Mouse (Mus musculus) large intestine, adult 2 months (tissue): ENCODE measurements around the gene Adgrl2. TPM values are rescaled to one million over a fixed set of nuclear protein-coding genes. Genes with fewer than 3 reads are reported as not detected.

Experiments used
- DNase-seq: peaks from one replicate; pipeline ENCODE4 v3.0.0-alpha.2; 2012; ENCODE audit warnings: low read depth, low spot score
- WGBS: fragments of 180-500 bp; shearing (Covaris S2); methylation state at CpG from one replicate; pipeline ENCODE4 v1.1.7; 2018; 5-methylcytosine and 5-hydroxymethylcytosine counted together
- polyA plus RNA-seq: library from polyadenylated mRNA; depleted of rRNA; stranded (reverse); fragments of >200 nt; gene quantifications from 2 replicates; pipeline ENCODE4 v1.2.3, GENCODE M21; 2012

The Adgrl2 gene
- polyA plus RNA-seq, 1 experiment: 6.0 TPM

DNA sequence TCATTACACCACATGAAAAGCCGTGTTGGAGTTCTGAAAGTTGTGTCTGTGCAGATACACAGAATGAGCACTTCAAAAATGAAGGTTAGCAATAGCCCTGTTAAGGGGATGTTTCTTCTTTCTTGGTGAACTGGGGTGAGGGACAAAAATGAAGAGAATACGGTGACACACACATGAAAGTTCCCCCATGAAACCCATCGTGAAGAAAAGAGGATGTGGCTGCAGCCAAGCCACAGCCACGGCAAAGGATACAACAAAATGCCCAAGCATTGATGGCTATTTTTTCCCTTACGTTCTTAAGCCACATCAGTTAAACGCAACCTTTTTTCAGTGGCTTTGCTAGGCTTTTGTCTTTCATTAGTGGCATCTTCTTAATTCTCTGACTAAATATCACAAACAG is 57.2 kb downstream of the Adgrl2 start:
- 73% methylated on average over 6 of the region's 6 CpGs for WGBS
- DNase-seq: no peak

DNA sequence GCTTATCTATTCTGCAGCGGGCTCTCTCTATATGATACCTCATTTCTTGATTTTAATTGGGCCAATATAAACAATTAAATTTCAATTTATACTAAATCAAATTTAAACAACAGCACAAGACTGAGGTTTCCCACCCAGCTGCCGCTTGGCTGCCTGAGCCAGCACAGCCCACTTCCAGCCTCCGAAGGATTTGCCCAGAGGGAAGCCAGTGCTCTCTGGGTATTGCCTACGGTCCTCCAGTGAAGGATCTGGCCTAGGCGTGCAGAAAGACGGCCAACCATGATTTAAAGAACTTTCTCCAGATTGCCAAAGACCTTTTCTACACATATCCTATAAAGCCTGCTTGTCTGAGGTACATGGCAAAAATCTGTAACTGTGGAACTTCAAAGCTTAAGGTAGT is 59.4 kb downstream of the Adgrl2 start:
- no peak for DNase-seq
- WGBS: 79% methylated on average over 6 of the region's 6 CpGs

DNA sequence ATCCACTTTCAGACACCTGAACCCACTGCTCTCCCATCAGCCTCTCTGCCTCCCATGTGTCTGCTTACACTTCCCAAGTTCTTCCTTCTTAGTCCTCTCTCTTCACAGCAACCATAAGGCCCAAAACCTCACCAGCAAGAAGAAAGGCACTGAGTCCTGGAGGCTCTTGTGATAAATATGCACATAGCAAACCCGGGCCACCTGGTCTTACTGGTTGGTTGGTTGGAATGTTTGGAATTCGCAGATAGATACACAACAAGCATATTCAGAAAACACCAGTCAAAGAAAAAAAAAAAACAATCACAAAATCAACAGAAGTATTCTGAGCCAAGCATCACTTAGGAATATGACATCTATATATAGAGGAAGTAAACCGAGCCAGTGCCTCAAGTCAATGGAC is 64.0 kb downstream of the Adgrl2 start:
- 68% methylated on average over 3 of the region's 3 CpGs for WGBS

DNA sequence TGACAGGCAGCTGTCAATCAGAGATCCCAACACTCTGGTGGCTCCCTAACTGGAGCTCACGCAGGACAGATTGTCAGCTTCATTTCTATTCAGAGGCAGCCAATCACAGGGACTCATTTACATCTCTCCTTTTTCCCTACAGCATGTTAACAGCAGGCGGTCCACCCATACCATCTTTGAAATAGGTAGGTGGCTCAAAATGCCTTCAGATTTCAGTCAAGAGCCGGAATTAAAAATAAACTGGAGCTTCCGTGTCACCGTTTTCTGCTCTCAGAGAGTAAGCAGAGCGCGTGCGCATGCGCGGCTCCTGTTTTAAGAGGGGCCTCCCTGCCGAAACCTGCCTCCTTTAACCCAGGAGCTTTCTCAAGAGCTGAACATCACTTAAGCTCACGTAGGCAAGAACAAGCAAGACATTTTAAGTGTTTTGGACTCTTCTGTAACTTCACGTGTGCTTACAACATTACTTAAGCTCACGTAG is 67.7 kb downstream of the Adgrl2 start:
- WGBS: 85% methylated on average over 14 of the region's 14 CpGs
- DNase-seq: no peak

More for the DNA sequence above, 64.0 kb downstream of the Adgrl2 start:
- DNase-seq: no peak

DNA sequence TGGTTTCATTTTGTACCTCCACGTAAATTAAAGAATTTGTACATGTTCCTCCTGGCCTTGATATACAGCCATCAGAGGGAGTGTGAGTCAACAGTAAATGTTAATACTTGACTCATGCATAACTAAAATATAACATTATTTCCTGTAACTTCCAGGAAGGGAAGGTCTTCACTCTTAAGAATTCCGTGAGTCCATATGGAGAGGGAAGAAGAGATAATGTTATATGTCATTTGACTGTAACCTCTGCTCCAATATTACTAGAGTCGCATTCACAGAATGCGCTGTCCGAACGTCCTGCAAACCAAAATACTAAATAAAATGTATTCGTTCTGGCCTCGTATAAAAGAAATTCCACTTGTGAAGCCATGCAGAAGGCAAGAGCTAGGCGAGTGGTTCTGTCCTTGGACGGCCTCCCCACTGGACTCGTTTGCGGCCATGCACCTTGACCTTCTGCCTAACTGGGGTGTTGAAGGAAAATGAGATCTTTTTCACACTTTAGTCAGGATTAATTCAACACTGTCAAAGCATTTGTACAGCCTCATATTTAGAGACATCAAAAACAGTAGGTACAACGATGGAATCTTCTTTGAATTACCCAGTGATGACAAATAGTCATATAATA is 68.3 kb downstream of the Adgrl2 start:
- 85% methylated on average over 13 of the region's 13 CpGs for whole genome bisulfite sequencing
- DNase-seq: no peak

DNA sequence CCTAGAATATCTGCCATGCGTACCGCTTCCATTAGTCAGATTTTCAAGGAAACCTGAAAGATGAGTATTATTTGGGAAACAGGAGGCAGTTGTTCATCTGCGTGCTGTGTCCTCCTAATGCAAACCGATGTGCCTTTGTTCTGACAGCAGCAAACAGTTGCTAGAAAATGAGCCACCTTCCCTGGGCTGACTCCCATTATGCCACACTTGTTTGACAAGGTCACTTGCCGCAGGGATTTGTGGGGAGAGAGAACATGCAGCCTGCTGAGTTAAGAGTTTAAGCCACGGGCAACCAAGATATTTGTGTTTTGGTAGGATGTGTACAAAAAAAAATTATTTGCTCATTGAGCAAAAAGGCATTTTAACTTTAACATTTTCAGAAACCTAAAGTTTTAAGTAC is 69.5 kb downstream of the Adgrl2 start:
- no peak for DNase-seq
- 73% methylated on average over 6 of the region's 6 CpGs for WGBS

DNA sequence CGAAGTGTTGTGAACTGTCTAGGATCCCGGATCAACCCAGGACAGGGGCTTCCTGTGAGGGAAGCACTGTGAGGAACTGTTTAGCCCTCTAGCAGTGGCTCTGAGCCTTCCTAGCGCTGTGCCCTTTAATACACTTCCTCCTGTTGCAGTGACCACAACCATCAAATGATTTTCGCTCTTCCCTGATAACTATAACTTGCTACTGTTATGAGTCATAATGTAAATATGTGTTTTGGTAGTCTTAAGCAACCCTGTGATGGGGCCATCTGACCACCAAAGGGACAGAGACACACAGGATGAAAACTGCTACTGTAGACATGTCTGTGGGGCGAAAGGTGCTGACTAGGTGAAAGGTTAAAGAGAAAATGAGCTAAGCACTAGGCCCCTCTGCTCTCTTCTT is 71.9 kb downstream of the Adgrl2 start:
- 57% methylated on average over 5 of the region's 5 CpGs for WGBS
- DNase-seq: no peak

DNA sequence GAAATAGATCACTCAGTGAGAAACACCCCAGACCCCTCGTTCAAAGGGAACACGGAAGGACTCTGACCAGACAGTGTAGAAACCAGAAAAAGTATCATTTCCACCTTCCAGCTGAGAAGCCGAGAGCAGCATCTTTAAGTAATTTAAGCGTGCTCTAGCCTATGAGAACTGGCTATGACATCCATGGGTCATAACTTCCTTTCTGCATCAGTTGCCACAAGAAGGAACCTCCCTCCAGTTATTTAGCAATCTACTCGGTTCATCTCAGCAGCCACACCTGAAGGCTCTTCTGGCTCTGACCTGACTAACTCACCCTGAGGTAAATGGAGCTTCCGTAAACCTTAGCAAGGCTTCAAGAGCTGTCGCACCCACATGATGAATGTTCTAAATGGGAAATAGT is 72.5 kb downstream of the Adgrl2 start:
- no peak for DNase-seq
- 74% methylated on average over 7 of the region's 7 CpGs for WGBS

DNA sequence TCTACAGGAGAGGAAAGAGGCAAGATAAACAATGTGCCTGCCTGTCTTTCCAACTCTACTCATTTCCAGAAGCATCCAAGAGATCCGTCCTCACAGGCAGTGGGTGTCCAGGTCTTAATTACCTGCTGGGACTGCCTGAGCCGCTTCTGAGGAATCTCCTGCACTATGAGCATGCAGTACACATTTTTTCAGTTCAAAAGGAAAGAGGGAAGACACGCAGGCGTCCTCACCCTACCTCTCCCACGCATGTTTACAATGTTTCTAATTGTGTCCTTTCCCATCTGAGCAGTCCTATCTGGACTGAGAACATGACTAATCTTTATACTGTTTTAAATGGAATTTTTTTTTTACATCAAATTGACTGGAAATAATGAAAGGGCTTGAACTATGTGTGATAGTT is 74.1 kb downstream of the Adgrl2 start:
- no peak for DNase-seq
- 61% methylated on average over 5 of the region's 5 CpGs for WGBS

DNA sequence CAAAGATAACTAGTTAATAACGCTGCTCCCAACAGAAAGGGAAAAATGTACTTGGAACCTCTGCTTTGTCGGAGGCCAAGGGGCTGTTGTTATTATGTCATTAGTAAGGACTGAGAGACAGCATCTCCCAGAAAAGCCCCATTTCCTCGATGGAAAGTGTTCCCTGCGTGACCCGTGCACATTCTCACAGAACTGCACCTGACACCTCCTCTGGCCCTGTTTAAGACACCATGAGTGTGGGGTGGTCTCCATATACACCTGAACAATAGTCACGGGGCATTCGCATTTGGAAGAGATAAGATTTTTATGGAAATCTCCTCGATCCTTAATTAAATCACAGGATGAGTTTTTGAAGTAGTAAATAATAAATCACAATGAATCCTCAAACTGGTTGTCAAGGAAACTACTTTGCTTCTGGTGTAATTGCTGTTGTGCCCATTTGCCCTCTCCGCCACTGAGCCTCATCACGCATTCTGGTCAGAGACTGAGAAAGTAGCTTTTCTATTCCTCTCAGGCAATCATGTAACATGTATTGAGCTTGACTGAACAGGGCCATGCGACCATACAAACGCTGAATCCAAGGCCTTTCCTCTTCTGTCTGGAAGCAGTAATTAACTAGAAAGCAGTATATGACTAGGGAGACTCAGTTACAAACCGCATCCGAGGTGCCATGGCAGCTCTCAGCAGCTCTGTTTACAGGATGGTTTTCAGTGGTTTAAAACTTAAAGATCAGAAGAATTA is 77.2 kb downstream of the Adgrl2 start:
- 83% methylated on average over 14 of the region's 14 CpGs for WGBS
- DNase-seq: no peak

DNA sequence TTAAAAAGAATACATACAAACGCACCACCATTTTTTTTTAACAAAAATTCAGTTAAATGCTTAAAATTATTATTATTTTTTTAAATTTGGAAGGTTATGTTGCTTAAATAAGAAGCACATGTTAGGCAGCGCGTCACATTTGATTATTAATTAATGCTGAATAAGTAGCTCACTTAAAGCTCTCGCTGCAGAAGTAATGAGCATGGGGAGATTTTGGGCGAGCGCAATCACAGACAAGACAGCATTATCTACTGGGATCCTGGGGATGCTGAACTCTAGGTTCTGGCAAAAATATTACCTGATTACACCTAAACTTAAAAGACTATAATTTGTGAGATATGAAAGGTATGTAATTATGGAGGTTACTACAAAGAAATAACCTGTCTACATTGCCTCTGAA is 77.8 kb downstream of the Adgrl2 start:
- WGBS: 96% methylated on average over 6 of the region's 6 CpGs
- no peak for DNase-seq

DNA sequence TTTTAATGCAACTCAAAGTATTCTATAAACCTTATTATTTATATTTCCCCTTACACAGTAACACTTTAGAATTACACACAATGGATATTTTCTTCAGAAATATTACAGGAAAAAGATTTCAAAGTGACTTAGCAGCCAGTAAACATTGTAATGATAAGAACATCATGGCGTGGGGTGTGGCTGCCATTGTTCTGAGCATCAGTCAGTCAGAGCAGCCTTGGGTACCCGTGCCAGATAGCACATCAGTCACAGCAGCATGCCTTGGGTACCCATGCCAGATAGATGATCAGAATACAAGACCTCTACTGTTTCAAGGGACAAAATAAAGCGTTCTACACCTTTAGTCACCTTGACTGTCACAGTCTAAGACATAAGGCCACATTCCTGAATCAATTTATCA is 82.5 kb downstream of the Adgrl2 start:
- 65% methylated on average over 3 of the region's 3 CpGs for WGBS
- DNase-seq: no peak

DNA sequence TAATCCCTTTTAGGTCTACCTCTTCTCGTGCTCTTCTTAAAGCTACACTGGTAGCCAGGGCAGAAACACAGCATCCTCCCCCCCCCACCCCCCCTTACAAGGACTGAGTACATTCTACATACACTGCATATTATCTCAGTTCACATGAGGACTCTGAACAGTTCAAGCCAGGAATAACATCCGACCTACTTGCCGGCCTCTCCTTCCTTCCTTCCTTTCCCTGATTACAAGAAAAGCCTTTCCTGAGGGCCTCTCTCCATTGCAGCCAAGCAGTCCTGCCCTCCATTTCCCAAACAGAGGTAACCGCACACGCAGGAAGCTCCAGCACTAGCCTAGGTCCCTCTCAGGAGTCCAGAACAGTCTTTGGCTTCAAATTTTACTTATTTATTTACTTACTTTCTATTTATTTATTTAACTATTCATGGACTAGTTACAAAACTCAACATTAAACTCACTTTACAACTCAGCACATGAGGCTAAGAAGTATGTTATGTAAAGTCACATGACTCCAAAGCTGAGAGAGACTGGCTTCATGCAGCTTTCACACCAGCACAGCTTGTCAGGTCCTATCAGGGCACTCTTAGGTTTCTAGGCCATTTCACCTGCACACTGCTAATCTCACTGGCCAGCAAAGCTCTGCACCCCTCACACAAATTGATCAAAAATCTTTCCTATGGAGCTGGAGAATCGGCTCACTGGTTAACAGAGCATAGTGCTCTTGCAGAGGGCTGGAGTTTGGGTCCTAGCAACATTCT is 83.2 kb downstream of the Adgrl2 start:
- WGBS: 39% methylated on average over 6 of the region's 6 CpGs

DNA sequence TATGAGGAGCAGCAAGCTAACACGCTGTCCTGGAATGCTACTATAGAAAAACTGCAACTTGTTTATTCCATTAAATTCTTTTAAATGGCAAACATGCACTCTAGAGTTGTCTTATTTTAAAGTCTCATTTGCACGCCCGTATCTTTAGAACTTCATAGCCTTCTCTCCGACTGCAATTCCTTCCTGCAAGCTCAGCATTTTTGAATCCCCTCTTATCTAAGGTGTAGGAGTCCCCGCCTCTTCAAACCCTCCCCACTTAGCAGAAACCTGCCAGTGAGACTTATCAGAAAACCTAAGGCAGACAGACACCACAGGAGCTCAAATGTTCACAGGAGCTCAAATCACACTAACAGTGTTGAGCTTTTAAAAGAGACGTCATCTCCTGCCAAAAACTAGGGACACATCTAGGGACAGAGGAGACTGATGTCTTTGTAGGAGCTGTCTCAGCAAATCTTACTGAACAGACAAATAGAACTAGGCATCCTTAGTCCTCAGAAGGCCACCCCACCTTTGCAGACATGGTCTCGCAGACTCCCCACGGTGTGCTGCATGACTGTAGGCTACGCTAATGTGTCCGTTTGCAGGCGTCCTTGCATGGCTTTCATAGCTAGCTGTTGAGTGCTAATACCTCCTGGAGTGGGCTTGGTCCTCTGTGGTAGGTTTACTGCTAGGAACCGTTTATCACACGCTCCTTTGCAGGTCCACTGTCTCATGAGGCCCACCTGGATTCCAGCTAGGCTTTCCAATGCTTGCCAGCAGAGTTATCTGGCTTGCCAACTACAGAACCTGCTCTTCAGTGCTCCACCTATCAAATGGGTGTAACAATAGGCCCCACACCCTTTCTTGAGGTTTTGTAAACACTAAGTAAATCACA is 84.2 kb downstream of the Adgrl2 start:
- no peak for DNase-seq
- WGBS: 80% methylated on average over 13 of the region's 13 CpGs

More for the DNA sequence above, 83.2 kb downstream of the Adgrl2 start:
- no peak for DNase-seq

DNA sequence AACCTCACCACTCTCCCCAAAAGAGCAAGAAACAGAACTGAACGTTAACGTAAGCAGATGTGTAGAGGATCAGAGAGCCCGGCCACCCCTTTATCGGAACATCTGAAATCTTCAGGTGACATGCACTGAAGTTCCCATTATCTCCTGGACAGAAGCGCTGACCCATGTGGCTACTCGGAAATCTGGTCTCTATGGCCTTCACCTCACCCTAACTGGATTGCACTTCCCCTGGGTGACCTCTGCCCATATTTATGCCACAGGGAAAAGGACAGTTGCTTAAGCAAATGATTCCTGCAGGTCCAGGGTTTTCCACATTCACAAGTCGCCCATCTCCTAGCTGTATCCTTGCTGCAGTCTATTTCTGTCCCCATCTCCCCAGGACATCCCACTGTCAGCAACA is 84.9 kb downstream of the Adgrl2 start:
- DNase-seq: no peak
- WGBS: 91% methylated on average over 7 of the region's 7 CpGs

DNA sequence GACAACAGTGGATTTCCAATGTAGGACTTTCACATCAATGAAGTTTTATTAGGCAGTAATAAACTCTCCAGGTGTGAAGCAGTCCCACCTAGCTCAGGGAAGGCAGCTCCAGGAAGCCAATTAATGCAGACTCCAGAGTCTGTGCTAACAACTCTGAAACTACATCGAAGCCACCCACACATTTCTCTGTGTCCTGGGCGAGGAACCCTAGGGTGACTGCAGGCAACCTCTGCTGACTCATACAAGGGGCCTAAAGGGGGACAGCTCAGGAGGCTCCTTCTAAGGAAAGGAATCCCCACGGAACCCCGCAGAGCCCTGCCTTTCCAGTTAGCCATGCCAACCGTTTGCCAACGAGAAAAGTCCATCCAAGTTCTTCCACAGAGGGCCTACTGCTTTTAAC is 90.5 kb downstream of the Adgrl2 start:
- DNase-seq: no peak
- 27% methylated on average over 6 of the region's 6 CpGs for WGBS

DNA sequence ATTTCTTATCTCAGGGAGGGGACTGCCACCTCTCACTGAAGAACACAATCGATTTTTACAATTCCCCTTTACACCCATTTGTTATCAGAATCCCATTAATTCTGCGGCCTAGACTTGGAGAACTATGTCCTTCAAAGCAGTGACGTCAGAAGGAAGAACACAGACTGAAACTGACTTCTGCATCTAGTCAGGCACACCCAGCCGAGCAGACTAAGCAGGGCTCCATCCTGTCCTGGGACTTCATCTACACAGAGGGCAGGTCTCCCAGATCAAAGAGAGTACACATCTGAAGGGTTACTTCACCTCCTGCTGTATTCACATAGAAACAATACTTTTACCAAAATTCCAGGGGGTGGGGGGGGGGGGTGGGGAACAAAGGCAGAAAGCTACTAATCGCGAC is 90.9 kb downstream of the Adgrl2 start:
- WGBS: 24% methylated on average over 6 of the region's 6 CpGs
- DNase-seq: no peak

DNA sequence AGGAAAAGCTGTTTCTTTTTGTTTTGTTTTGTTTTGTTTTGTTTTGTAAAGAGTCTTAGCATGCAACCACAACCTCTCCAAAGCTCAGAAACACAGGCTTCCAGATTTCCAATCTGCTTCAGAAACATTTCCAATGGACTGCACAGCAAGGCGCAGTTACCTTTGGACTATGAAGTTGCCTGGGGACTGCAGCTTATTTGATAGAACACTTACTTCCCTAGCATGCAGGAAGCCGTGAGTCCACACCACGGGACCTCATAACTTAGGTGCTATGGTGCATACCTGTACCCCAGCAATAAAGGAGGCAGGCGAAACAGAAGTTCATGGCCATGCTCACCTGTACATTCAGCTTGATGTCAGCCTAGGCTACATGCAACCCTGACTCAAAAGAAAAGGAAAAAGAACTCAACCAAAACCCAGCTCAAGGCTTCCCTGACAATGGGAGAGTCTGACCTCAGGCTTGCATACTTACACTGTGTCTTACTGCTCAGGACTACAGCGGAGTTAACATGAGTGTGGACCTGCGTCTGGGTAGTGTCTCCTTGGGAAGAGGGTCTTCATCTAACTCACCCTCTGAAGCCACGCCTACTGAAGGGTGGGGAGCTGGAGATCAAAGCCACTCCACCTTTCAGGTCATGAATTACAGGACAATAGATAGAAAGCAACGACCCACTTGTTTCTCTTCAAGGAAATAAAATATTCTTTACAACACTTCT is 91.7 kb downstream of the Adgrl2 start:
- no peak for DNase-seq
- WGBS: 47% methylated on average over 8 of the region's 8 CpGs

DNA sequence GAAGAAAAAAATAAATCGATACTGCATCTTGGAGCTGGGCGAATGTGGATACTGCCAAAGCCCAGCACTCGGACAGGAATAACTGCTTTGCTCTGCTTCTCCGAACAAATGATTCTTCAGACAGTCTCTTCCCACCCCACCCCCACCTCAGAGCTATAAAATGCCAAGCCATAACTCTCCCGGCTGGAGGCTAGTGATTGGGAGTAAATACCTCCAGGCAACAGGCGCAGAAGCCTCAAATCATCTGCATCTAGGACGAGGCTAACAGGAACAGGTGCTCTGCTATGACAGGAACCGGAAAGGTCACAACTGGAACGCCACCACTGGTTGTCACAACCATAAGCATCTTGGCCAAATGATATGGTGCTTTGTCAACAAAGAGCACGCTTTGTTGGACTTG is 94.1 kb downstream of the Adgrl2 start:
- WGBS: 62% methylated on average over 10 of the region's 10 CpGs
- no peak for DNase-seq
